Mouse (Mus musculus) heart, postnatal 25 days (tissue): Measurements from ENCODE around the gene Rabggta. TPM values are rescaled to one million over a fixed set of nuclear protein-coding genes. Genes with fewer than 3 reads are reported as not detected.

Experiments
- DNase-seq: peaks from one replicate; pipeline ENCODE4 v3.0.0; 2022; ENCODE audit warnings: low spot score
- intact Hi-C: fragments of 180-260 bp; cut with DNase I; formaldehyde crosslinking; loops from one replicate; pipeline ENCODE4 v1.15.1; 2025
- total RNA-seq, 2 experiments: library from RNA; stranded (reverse); gene quantifications; 2 replicates each; pipeline ENCODE4 v1.2.3; 2021

Rabggta gene
- total RNA-seq, 2 experiments from 2014 or later: 13.0 to 13.4 TPM

- DNase-seq: no peak
Observed at GRCm38 (mm10) chr14:55735334-55735733, 13.3 kb upstream of the Rabggta start.

GRCm38 (mm10) chr14:55734869-55735268 is 12.8 kb upstream of the Rabggta start:
- no peak for DNase-seq
- intact Hi-C loops: no loop called here

More at GRCm38 (mm10) chr14:55735334-55735733, 13.3 kb upstream of the Rabggta start:
- intact Hi-C loops: no loop called here

GRCm38 (mm10) chr14:55733889-55734288 is 11.8 kb upstream of the Rabggta start:
- DNase-seq: no peak
- intact Hi-C loops: no loop called here

GRCm38 (mm10) chr14:55730531-55731032 is 8.5 kb upstream of the Rabggta start:
- intact Hi-C loops: no loop called here
- no peak for DNase-seq

- no peak for DNase-seq
- intact Hi-C loops: no loop called here
Observed at GRCm38 (mm10) chr14:55730116-55730515, 8.1 kb upstream of the Rabggta start.

- intact Hi-C loops: no loop called here
- no peak for DNase-seq
Observed at GRCm38 (mm10) chr14:55727889-55728685, 6.0 kb upstream of the Rabggta start.

- intact Hi-C loops: no loop called here
- no peak for DNase-seq
Observed at GRCm38 (mm10) chr14:55726261-55726660, 4.2 kb upstream of the Rabggta start.

GRCm38 (mm10) chr14:55724411-55724871 is 2.4 kb upstream of the Rabggta start:
- DNase-seq: peak; percentile 28
- intact Hi-C loops: no loop called here

- no peak for DNase-seq
- intact Hi-C loops: no loop called here
Observed at GRCm38 (mm10) chr14:55723433-55723832, 1.4 kb upstream of the Rabggta start.

GRCm38 (mm10) chr14:55722438-55722945 is 429 bp upstream of the Rabggta start:
- no peak for DNase-seq
- intact Hi-C loops: no loop called here

- no peak for DNase-seq
- intact Hi-C loops: loop anchor here (2.0 kb wide), 1 partner anchor 38 kb away; no protein-coding TSS in a partner anchor
Observed at GRCm38 (mm10) chr14:55721076-55721475, 987 bp downstream of the Rabggta start.

- DNase-seq: no peak
- intact Hi-C loops: loop anchor here (2.0 kb wide), 1 partner anchor 38 kb away; no protein-coding TSS in a partner anchor
Observed at GRCm38 (mm10) chr14:55720666-55721065, 1.4 kb downstream of the Rabggta start.

GRCm38 (mm10) chr14:55719737-55720136 is 2.3 kb downstream of the Rabggta start:
- intact Hi-C loops: loop anchor here (2.0 kb wide), 1 partner anchor 37 kb away; no protein-coding TSS in a partner anchor
- DNase-seq: no peak

- no peak for DNase-seq
- intact Hi-C loops: no loop called here
Observed at GRCm38 (mm10) chr14:55716884-55717283, 5.2 kb downstream of the Rabggta start.

GRCm38 (mm10) chr14:55716271-55716670 is 5.8 kb downstream of the Rabggta start:
- DNase-seq: no peak
- intact Hi-C loops: no loop called here

- intact Hi-C loops: no loop called here
- no peak for DNase-seq
Observed at GRCm38 (mm10) chr14:55714893-55715292, 7.2 kb downstream of the Rabggta start.

- DNase-seq: no peak
- intact Hi-C loops: no loop called here
Observed at GRCm38 (mm10) chr14:55713729-55714122, 8.3 kb downstream of the Rabggta start, which contains the start of gene Tgm1. Tgm1 (minus strand) TSS chr14:55713926.

GRCm38 (mm10) chr14:55713007-55713728 is 8.9 kb downstream of the Rabggta start:
- intact Hi-C loops: no loop called here
- no peak for DNase-seq

- DNase-seq: no peak
- intact Hi-C loops: no loop called here
Observed at GRCm38 (mm10) chr14:55711786-55712185, 10.3 kb downstream of the Rabggta start.

GRCm38 (mm10) chr14:55709509-55709908 is 12.6 kb downstream of the Rabggta start:
- intact Hi-C loops: no loop called here
- no peak for DNase-seq
